Mouse (Mus musculus) G1E (cell line): ENCODE results near the gene Cntn2. TPM values are rescaled to one million over a fixed set of nuclear protein-coding genes. Genes with fewer than 3 reads are reported as not detected.

ENCODE experiments used
- ATAC-seq: 2 replicates; pipeline ENCODE4 v1.8.0; 2016; ENCODE audit warnings: mild to moderate bottlenecking; ENCODE audit not compliant: insufficient number of reproducible peaks, poor library complexity, low FRiP score, severe bottlenecking; ENCODE audit errors: extremely low read depth
- DNase-seq: peaks from one replicate; pipeline ENCODE4 v3.0.0; 2012; ENCODE audit warnings: low spot score
- H3K27me3 ChIP-seq: 2 replicates; pipeline ENCODE4 v1.6.1; 2012; ENCODE audit warnings: mild to moderate bottlenecking, low read length, inconsistent platforms; ENCODE audit not compliant: insufficient read depth
- H3K36me3 ChIP-seq: replicated peaks from 2 replicates; pipeline ENCODE3; 2012; ENCODE audit warnings: mild to moderate bottlenecking, inconsistent platforms
- H3K4me1 ChIP-seq: 2 replicates; pipeline ENCODE4 v1.6.1; 2012; ENCODE audit warnings: low read depth, low read length, inconsistent platforms, mixed read lengths; ENCODE audit not compliant: insufficient read depth
- H3K4me3 ChIP-seq: 2 replicates; pipeline ENCODE4 v1.5.1; 2012; ENCODE audit warnings: low read depth, mild to moderate bottlenecking, inconsistent platforms, low read length, moderate library complexity, mixed read lengths
- H3K9me3 ChIP-seq: replicated peaks from 2 replicates; pipeline ENCODE4 v1.6.1; 2012; ENCODE audit warnings: inconsistent platforms
- CTCF ChIP-seq: IDR thresholded peaks from 2 replicates; pipeline ENCODE4 v1.5.1; 2012; ENCODE audit warnings: low read depth, low read length, inconsistent platforms, mixed read lengths
- GATA1 ChIP-seq: IDR thresholded peaks from 2 replicates; pipeline ENCODE4 v1.6.1; 2012; ENCODE audit warnings: borderline replicate concordance, low read length, inconsistent platforms, mixed read lengths
- GATA2 ChIP-seq: IDR thresholded peaks from 2 replicates; pipeline ENCODE4 v1.6.1; 2012; ENCODE audit warnings: low read depth, low read length, inconsistent platforms, borderline replicate concordance
- POLR2AphosphoS5 ChIP-seq: IDR thresholded peaks from 2 replicates; pipeline ENCODE4 v1.6.1; 2012; ENCODE audit warnings: low read depth, low read length, inconsistent platforms; ENCODE audit not compliant: insufficient replicate concordance
- TAL1 ChIP-seq: conservative IDR thresholded peaks from 2 replicates; pipeline ENCODE4 v1.6.1; 2012; ENCODE audit warnings: low read depth, low read length, inconsistent platforms, mixed read lengths
- polyA plus RNA-seq: library from polyadenylated mRNA; stranded (reverse); fragments of >175 nt; gene quantifications from 2 replicates; pipeline ENCODE4 v1.2.3, GENCODE M21; 2012
- total RNA-seq, 2 experiments: library from RNA; stranded (forward) in 1 of 2; stranded (reverse) in 1 of 2; fragments of 200-1000 nt in 1 of 2; fragments of >200 nt in 1 of 2; fragmentation: Nextera tagmentation in 1 of 2; gene quantifications; 2 replicates each; pipeline ENCODE4 v1.2.3; 2014 to 2017

Gene Cntn2
- total and polyA plus RNA-seq, 3 experiments, result 0.33 TPM; not detected in 2

DNA sequence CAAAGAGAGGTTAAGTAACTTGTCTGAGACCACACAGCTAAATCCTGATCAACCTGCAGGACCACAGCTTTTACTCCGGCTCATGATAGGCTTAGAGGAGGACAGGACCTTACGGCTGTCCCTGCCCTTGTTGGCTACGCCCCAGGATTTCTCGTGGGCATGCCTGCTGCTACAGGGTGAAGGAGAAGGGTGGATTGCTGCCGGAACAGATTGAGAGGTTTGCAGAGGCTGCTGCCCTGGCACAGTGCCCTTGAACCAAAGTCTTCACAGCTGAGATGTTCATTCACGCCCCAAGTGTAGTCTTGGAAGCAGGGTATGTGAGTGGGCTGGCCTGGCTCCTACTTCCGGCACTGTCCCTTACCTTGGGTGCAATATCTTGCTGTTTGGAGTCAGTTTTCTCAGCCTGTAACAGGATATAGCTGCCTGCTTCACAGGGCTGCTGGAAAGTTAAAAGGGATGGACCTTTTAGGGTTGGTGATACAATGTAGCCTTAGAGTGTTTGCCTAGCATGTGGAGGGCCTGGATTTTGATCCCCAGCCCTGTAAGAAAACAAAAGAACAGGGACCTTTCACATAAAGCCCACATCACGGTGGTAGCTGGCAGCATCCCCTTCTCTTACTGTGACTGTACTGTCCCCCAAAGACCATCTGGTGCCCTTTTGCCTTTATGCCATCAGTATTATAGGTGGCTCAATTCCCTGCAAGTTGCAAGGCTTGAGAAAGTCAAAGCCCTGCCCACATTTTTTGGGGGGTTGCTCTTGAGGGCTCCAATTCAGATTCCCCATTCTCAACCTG lies 18.0 kb upstream of the Cntn2 start:
- TF ChIP-seq GATA1, result no peak
- TF ChIP-seq GATA2, result no peak
- TF ChIP-seq CTCF, result no peak
- peaks cover 42% of the 10 kb centered on the region for H3K27me3 ChIP-seq
- H3K4me3 ChIP-seq, result no peak overlapping the region
- H3K36me3 ChIP-seq, result no peaks in the 10 kb centered on the region
- H3K9me3 ChIP-seq, result no peaks in the 10 kb centered on the region
- ATAC-seq, result no peak
- H3K4me1 ChIP-seq, result peaks cover 6% of the 10 kb centered on the region; the same call in 1 of the 2 replicates
- DNase-seq, result no peak

- TF ChIP-seq TAL1, result no peak
- TF ChIP-seq CTCF, result no peak
- no peak for TF ChIP-seq POLR2AphosphoS5
- no peak for TF ChIP-seq GATA2
- no peak for TF ChIP-seq GATA1
- peaks cover 5% of the 10 kb centered on the region; the same call in 1 of the 2 replicates for H3K4me1 ChIP-seq
- no peaks in the 10 kb centered on the region for H3K36me3 ChIP-seq
- DNase-seq (no peak), ATAC-seq (no peak)
- peaks cover 50% of the 10 kb centered on the region for H3K27me3 ChIP-seq
- no peaks in the 10 kb centered on the region for H3K9me3 ChIP-seq
- no peak overlapping the region for H3K4me3 ChIP-seq
These were observed 16.0 kb upstream of the Cntn2 start for GRCm38 (mm10) chr1:132559045-132559444.

GRCm38 (mm10) chr1:132557901-132558631 lies 15.0 kb upstream of the Cntn2 start:
- DNase-seq, result no peak
- no peak overlapping the region for H3K4me3 ChIP-seq
- ATAC-seq, result no peak
- TF ChIP-seq CTCF (no peak), GATA2 (no peak)
- peaks cover 50% of the 10 kb centered on the region for H3K27me3 ChIP-seq
- no peaks in the 10 kb centered on the region for H3K36me3 ChIP-seq
- no peaks in the 10 kb centered on the region for H3K9me3 ChIP-seq
- H3K4me1 ChIP-seq, result no peaks in the 10 kb centered on the region

GRCm38 (mm10) chr1:132543789-132544188 lies 733 bp upstream of the Cntn2 start:
- ATAC-seq (no peak), DNase-seq (no peak)
- no peak overlapping the region for H3K4me3 ChIP-seq
- no peaks in the 10 kb centered on the region for H3K36me3 ChIP-seq
- no peaks in the 10 kb centered on the region for H3K9me3 ChIP-seq
- no peak for TF ChIP-seq POLR2AphosphoS5
- no peak for TF ChIP-seq CTCF
- no peak for TF ChIP-seq GATA1
- TF ChIP-seq TAL1, result no peak
- TF ChIP-seq GATA2, result no peak
- H3K4me1 ChIP-seq, result no peaks in the 10 kb centered on the region
- H3K27me3 ChIP-seq, result peaks cover 66% of the 10 kb centered on the region

DNA sequence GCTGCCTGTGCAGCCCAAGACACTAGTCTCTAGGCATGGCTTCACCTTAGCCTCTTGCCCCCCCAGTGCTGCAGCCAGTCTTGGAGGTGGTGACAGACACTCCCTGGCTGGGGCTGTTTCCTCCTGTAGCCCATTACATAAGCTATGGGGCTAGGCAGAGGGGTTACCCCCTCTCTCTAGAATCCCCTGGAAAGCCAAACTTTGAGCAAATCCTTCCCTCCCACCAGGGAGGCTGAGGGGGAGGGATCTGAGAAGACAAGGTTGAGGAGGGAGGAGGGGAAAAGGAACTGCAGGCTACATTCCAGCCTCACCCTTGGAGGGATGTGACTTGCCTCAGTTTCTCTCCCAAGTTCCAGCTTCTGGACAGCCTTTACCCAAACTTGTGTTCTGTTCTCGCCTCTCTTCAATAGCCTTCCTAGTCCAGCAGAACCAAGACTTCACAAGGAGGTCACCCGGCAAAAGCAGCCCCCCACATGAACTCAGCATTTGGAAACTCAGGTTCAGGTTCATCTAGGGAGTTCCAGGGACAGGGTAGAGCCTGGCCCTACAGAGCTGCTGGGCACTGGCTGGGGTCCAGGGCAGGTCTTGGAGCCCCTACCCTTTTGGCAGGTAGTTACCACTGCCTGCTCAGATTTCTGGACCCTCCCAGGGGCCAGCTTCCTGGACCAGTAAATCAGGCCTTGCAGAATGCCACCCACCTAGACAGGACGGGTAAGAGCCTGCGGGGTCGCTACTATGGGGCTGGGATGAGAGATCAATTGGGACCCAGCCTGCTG lies 1.0 kb downstream of the Cntn2 start:
- Histone ChIP-seq H3K4me3 (no peak overlapping the region), H3K9me3 (no peaks in the 10 kb centered on the region), H3K27me3 (peaks cover 67% of the 10 kb centered on the region), H3K4me1 (no peaks in the 10 kb centered on the region), H3K36me3 (no peaks in the 10 kb centered on the region)
- DNase-seq (no peak), ATAC-seq (no peak)
- no peak for TF ChIP-seq TAL1
- no peak for TF ChIP-seq POLR2AphosphoS5
- TF ChIP-seq GATA2, result no peak
- TF ChIP-seq CTCF, result no peak
- TF ChIP-seq GATA1, result no peak
